In genomic region chr2:115604132-115604531, GRCm38 (mm10) we compare ENCODE assay signal across 25 mouse cellular contexts.
"Had no signal": no experiment of that assay in that cellular context is flagged by ENCODE, and none has a peak within 500 bp of the region (broad histone marks: within the 10 kb centered on the region; RNA-seq: fewer than 3 reads in every experiment).

No protein-coding gene starts in this region.

- H3K27ac ChIP-seq: heart, adult 2 months; heart, embryonic 13.5 days; heart, embryonic 15.5 days; hindbrain, embryonic 13.5 days; hindbrain, embryonic 15.5 days; hindbrain, postnatal 0 days; kidney, embryonic 15.5 days; kidney, postnatal 0 days; layer of hippocampus, adult 2 months; limb, embryonic 13.5 days; limb, embryonic 15.5 days had no signal

- H3K9ac ChIP-seq: heart, embryonic 13.5 days; heart, embryonic 15.5 days; hindbrain, embryonic 13.5 days; hindbrain, embryonic 15.5 days; kidney, embryonic 15.5 days; limb, embryonic 13.5 days; limb, embryonic 15.5 days had no signal

- ATAC-seq: hindbrain, postnatal 0 days; intestine, embryonic 16.5 days had no signal

- H3K27me3 ChIP-seq: heart, embryonic 13.5 days; heart, embryonic 15.5 days; hindbrain, embryonic 13.5 days; hindbrain, embryonic 15.5 days; kidney, embryonic 15.5 days; limb, embryonic 15.5 days had no signal

- DNase-seq: gastrocnemius, postnatal 14 days; gastrocnemius, postnatal 36 days; heart, adult 11 months; heart, adult 2 months; heart, postnatal 14 days; heart, postnatal 36 days; kidney, adult 11 months; kidney, adult 2 months; kidney, adult 9 months; kidney, postnatal 14 days; kidney, postnatal 36 days; layer of hippocampus, postnatal 36 days; left cerebral cortex, postnatal 4 days had no signal

- H3K36me3 ChIP-seq: heart, embryonic 13.5 days; heart, embryonic 15.5 days; hindbrain, embryonic 13.5 days; hindbrain, embryonic 15.5 days; kidney, embryonic 15.5 days; limb, embryonic 13.5 days; limb, embryonic 15.5 days had no signal

- H3K9me3 ChIP-seq: heart, embryonic 13.5 days; heart, embryonic 15.5 days; hindbrain, embryonic 13.5 days; hindbrain, embryonic 15.5 days; kidney, embryonic 15.5 days; limb, embryonic 13.5 days; limb, embryonic 15.5 days had no signal

- H3K4me3 ChIP-seq: heart, adult 2 months; heart, embryonic 13.5 days; heart, embryonic 15.5 days; hindbrain, embryonic 13.5 days; hindbrain, embryonic 15.5 days; kidney, embryonic 15.5 days; layer of hippocampus, adult 2 months; limb, embryonic 13.5 days; limb, embryonic 15.5 days had no signal

- H3K4me1 ChIP-seq: kidney, embryonic 15.5 days; limb, embryonic 15.5 days had no signal

- H3K4me2 ChIP-seq: heart, embryonic 11.5 days; heart, embryonic 13.5 days; heart, embryonic 15.5 days; hindbrain, embryonic 13.5 days; hindbrain, embryonic 15.5 days; kidney, embryonic 15.5 days; limb, embryonic 13.5 days; limb, embryonic 15.5 days had no signal
